Mouse (Mus musculus) frontal cortex, adult 2 months (tissue): ENCODE data around the gene Gm8693. TPM values are rescaled to one million over a fixed set of nuclear protein-coding genes. Genes with fewer than 3 reads are reported as not detected.
"Not testable (repeated sequence)": the region's sequence is repeated elsewhere in the genome, so short reads cannot be mapped to it uniquely, and the experiment has no call there.

ENCODE experiments used
- DNase-seq, 2 experiments: peaks; one replicate each; pipeline ENCODE4 v3.0.0; 2022; ENCODE audit warnings: low spot score in 1 of 2; ENCODE audit errors: extremely low spot score in 1 of 2
- polyA plus RNA-seq: library from polyadenylated mRNA; depleted of rRNA; stranded (reverse); fragments of >200 nt; gene quantifications from 2 replicates; pipeline ENCODE4 v1.2.3, GENCODE M21; 2012; rRNA removed

Gene Gm8693
- not detected in 2 replicates for polyA plus RNA-seq

GRCm38 (mm10) chr7:22692217-22692616, at the start of gene Gm8693:
Gm8693 (minus strand) TSS chr7:22692317.
- not testable (repeated sequence) for DNase-seq

DNA sequence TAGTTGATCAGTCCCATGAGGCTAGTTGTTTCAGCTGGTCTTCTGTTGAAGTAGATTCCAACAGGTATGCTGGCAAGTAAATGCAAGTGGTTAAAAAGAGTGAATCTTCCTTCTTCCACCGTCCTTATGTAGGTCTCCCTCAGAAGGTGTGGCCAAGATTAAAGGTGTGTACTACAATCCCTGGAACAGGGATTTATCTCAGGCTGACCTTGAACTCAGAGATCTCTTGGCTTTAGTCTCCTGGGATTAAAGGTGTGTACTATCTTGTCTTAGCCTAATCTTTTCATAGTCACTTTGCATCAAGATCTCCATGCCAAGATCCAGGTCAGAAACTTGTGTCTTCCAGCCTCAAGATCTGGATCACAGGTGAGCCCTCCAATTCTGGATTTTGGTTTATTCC, 27.5 kb upstream of the Gm8693 start, which contains the start of gene Gm4567:
Gene Gm4567 (minus strand): TSS at position 101 of the 400 bp plus-strand sequence.
- DNase-seq, result not testable (repeated sequence)

GRCm38 (mm10) chr7:22657718-22658117, 34.4 kb downstream of the Gm8693 start, which contains the start of gene Vmn1r155:
Vmn1r155 (plus strand) TSS chr7:22658018.
- DNase-seq, result not testable (repeated sequence)

Other genes with a start within 250 kb of the Gm8693 start
- gene Gm10665, start 228.2 kb downstream of the Gm8693 start, polyA plus RNA-seq, result not detected in 2 replicates
- gene Vmn1r151, start 192.6 kb downstream of the Gm8693 start, polyA plus RNA-seq, result not detected in 2 replicates
- not detected in 2 replicates for gene Vmn1r152, start 169.3 kb downstream of the Gm8693 start, polyA plus RNA-seq
- gene Gm8677, start 157.4 kb downstream of the Gm8693 start, polyA plus RNA-seq, result not detected in 2 replicates
- gene Gm4201, start 127.0 kb downstream of the Gm8693 start, polyA plus RNA-seq, result not detected in 2 replicates
- gene Gm4565, start 104.2 kb downstream of the Gm8693 start, polyA plus RNA-seq, result not detected in 2 replicates
- not detected in 2 replicates for gene Vmn1r155, start 34.3 kb downstream of the Gm8693 start, polyA plus RNA-seq
- gene Gm4567, start 27.4 kb upstream of the Gm8693 start, polyA plus RNA-seq, result not detected in 2 replicates
- gene Vmn1r157, start 69.4 kb upstream of the Gm8693 start, polyA plus RNA-seq, result not detected in 2 replicates
- not detected in 2 replicates for gene Vmn1r158, start 98.5 kb upstream of the Gm8693 start, polyA plus RNA-seq
- not detected in 2 replicates for gene Vmn1r159, start 151.3 kb upstream of the Gm8693 start, polyA plus RNA-seq
- gene Vmn1r160, start 178.9 kb upstream of the Gm8693 start, polyA plus RNA-seq, result not detected in 2 replicates